Mouse (Mus musculus): ENCODE data around the gene Olfr1141. TPM values are rescaled to one million over a fixed set of nuclear protein-coding genes. Genes with fewer than 3 reads are reported as not detected.

Olfr1141 gene
- total and polyA plus RNA-seq, 3 experiments: not detected

DNA sequence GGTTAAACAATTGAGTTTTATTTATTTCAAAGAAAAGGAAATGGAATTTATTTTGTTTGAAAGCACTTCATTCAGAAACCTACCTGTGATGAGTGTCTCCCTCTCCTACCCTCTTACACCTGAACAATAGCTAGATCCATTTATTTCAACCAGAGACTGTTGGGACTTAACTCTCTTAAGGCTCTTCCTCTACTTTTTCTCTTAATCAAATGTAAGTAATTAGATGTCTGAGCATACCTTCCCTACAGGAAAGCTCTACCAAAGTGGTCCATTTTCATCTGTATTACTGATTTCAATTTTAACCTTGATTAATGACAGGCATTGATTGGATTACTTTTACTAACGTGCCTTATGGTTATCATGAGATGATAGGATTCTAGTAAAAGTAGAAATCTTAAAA, 13.9 kb downstream of the Olfr1141 start, which contains the start of gene Olfr1138:
Gene Olfr1138, minus strand, starts transcription at position 101 of the 400 bp plus-strand sequence.
- no peak within 1 kb of the TSS for H3K4me2 ChIP-seq (ENCODE audit: insufficient read depth, low read depth, poor library complexity, severe bottlenecking)
- dilution Hi-C loops (cut with MboI; ENCODE audit: extremely low pct_ligation_motif_present, extremely low pct_unique_long_range_greater_than_20kb, low sequenced_read_pairs): no loop called here
- no peaks in the 10 kb centered on the region for H3K27me3 ChIP-seq (replicated peaks)
- no peak for TF ChIP-seq CHD2 (IDR thresholded peaks at IDR 0.05; ENCODE audit: low read length)
- no peak for TF ChIP-seq USF1 (IDR thresholded peaks at IDR 0.05; ENCODE audit: low read depth, low read length)
- no peak for TF ChIP-seq UBTF (IDR thresholded peaks at IDR 0.05; ENCODE audit: low read depth, low read length)
- TF ChIP-seq NRF1 (IDR thresholded peaks at IDR 0.05; ENCODE audit: low read depth, low read length): no peak
- no peak for TF ChIP-seq JUND (conservative IDR thresholded peaks at IDR 0.05; ENCODE audit: low read depth, low read length)
- TF ChIP-seq CHD1 (IDR thresholded peaks at IDR 0.05; ENCODE audit: low read depth, low read length): no peak
- no peak for TF ChIP-seq USF2 (conservative IDR thresholded peaks at IDR 0.05; ENCODE audit: low read depth, low read length)
- TF ChIP-seq GABPA (IDR thresholded peaks at IDR 0.05; ENCODE audit: insufficient replicate concordance, low read depth, low read length): no peak
- TF ChIP-seq NELFE (IDR thresholded peaks at IDR 0.05; ENCODE audit: low read depth, low read length): no peak
- TF ChIP-seq ZMIZ1 (IDR thresholded peaks at IDR 0.05; ENCODE audit: low read depth, low read length): no peak
- TF ChIP-seq SIN3A (IDR thresholded peaks at IDR 0.05; ENCODE audit: low read length): no peak
- in situ Hi-C loops (cut with MboI; ENCODE audit: low pct_ligation_motif_present, low pct_unique_long_range_greater_than_20kb, low sequenced_read_pairs): no loop called here
- no peak for DNase-seq (ENCODE audit: extremely low read depth)
- H3K4me1 ChIP-seq (ENCODE audit: control insufficient read depth in 1 of 2, insufficient read depth in 2 of 2): no peaks in the 10 kb centered on the region
- H3K4me3 ChIP-seq (replicated peaks in 1 of 3; ENCODE audit: low read depth in 2 of 3, low read length in 2 of 3, poor library complexity in 1 of 3): no peak within 1 kb of the TSS
- H3K79me2 ChIP-seq (replicated peaks; ENCODE audit: control insufficient read depth, extremely low read depth, insufficient read depth, poor library complexity, severe bottlenecking): no peaks in the 10 kb centered on the region
- no peaks in the 10 kb centered on the region for H3K36me3 ChIP-seq (replicated peaks in 1 of 2; ENCODE audit: control insufficient read depth in 1 of 2, insufficient read depth in 1 of 2, low read length in 1 of 2)
- no peak within 1 kb of the TSS for H3K27ac ChIP-seq (ENCODE audit: insufficient read depth, low read depth)
- no peak within 1 kb of the TSS for H3K9ac ChIP-seq (ENCODE audit: insufficient read depth, low read depth)
- H3K9me3 ChIP-seq (replicated peaks; ENCODE audit: low read length): peaks cover 17% of the 10 kb centered on the region

DNA sequence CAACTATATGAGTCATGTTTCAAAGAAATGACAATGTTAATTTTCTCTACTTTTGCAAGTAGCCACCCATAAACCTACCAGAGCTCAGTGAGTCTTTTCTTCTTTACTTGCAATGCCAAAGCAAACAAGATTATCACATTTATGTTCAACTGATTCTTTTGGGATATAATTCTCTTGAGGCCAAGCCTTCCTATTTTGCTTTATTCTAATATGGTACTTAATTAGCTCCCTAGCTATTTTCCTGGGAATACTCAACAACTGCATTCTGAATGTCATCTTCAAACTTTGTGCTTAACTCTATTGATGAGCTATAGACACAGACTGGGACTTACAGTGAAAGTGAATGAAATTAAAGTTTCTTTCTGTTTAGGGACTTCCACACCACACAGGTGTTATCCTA, 40.7 kb downstream of the Olfr1141 start, which contains the start of gene Olfr1137:
Gene Olfr1137, minus strand, starts transcription at position 101 of the 400 bp plus-strand sequence.
- no peak for DNase-seq (ENCODE audit: extremely low read depth)
- Histone ChIP-seq H3K9ac (ENCODE audit: insufficient read depth, low read depth) (no peak within 1 kb of the TSS), H3K79me2 (replicated peaks; ENCODE audit: control insufficient read depth, extremely low read depth, insufficient read depth, poor library complexity, severe bottlenecking) (no peaks in the 10 kb centered on the region), H3K9me3 (replicated peaks; ENCODE audit: low read length) (peaks cover 18% of the 10 kb centered on the region), H3K27ac (ENCODE audit: insufficient read depth, low read depth) (no peak within 1 kb of the TSS), H3K4me3 (replicated peaks in 1 of 3; ENCODE audit: low read depth in 2 of 3, low read length in 2 of 3, poor library complexity in 1 of 3) (no peak within 1 kb of the TSS), H3K4me2 (ENCODE audit: insufficient read depth, low read depth, poor library complexity, severe bottlenecking) (no peak within 1 kb of the TSS), H3K27me3 (replicated peaks) (no peaks in the 10 kb centered on the region), H3K4me1 (ENCODE audit: control insufficient read depth in 1 of 2, insufficient read depth in 2 of 2) (no peaks in the 10 kb centered on the region), H3K36me3 (replicated peaks in 1 of 2; ENCODE audit: control insufficient read depth in 1 of 2, insufficient read depth in 1 of 2, low read length in 1 of 2) (no peaks in the 10 kb centered on the region)
- dilution Hi-C loops (cut with MboI; ENCODE audit: extremely low pct_ligation_motif_present, extremely low pct_unique_long_range_greater_than_20kb, low sequenced_read_pairs) (no loop called here), in situ Hi-C loops (cut with MboI; ENCODE audit: low pct_ligation_motif_present, low pct_unique_long_range_greater_than_20kb, low sequenced_read_pairs) (no loop called here)
- TF ChIP-seq SMC3 (IDR thresholded peaks at IDR 0.05; ENCODE audit: low read depth, low read length) (no peak), ZKSCAN1 (IDR thresholded peaks at IDR 0.05; ENCODE audit: borderline replicate concordance, low read depth, low read length) (no peak), RAD21 (IDR thresholded peaks at IDR 0.05; ENCODE audit: low read depth, low read length) (no peak), USF1 (IDR thresholded peaks at IDR 0.05; ENCODE audit: low read depth, low read length) (no peak), CTCF (conservative IDR thresholded peaks at IDR 0.05 in 1 of 2, IDR thresholded peaks at IDR 0.05 in 1 of 2; ENCODE audit: low read depth in 2 of 2, low read length in 2 of 2) (no peak), MAFK (IDR thresholded peaks at IDR 0.05; ENCODE audit: insufficient replicate concordance, low read length) (no peak), SIN3A (IDR thresholded peaks at IDR 0.05; ENCODE audit: low read length) (no peak), CHD1 (IDR thresholded peaks at IDR 0.05; ENCODE audit: low read depth, low read length) (no peak), POLR2A (IDR thresholded peaks at IDR 0.05; ENCODE audit: low read depth, low read length) (no peak), NRF1 (IDR thresholded peaks at IDR 0.05; ENCODE audit: low read depth, low read length) (no peak), ZC3H11A (IDR thresholded peaks at IDR 0.05; ENCODE audit: low read depth, low read length) (no peak), CHD2 (IDR thresholded peaks at IDR 0.05; ENCODE audit: low read length) (no peak)

Other genes with a start within 250 kb of the Olfr1141 start
Only the 20 nearest of the 28 such genes appear.
- gene Olfr1129, start 180.1 kb downstream of the Olfr1141 start, total RNA-seq (2012; rRNA removed): not detected in 2 replicates
- gene Olfr1129, start 180.1 kb downstream of the Olfr1141 start, total RNA-seq (2014; rRNA removed): not detected in 2 replicates
- gene Olfr1129, start 180.1 kb downstream of the Olfr1141 start, polyA plus RNA-seq (2012; ENCODE audit: insufficient read length, low read depth): 0.17 TPM in 1 of 2 replicates, not detected in the other
- gene Olfr1130, start 147.8 kb downstream of the Olfr1141 start, total RNA-seq (2012; rRNA removed): not detected in 2 replicates
- not detected in 2 replicates for gene Olfr1130, start 147.8 kb downstream of the Olfr1141 start, total RNA-seq (2014; rRNA removed)
- not detected in 2 replicates for gene Olfr1130, start 147.8 kb downstream of the Olfr1141 start, polyA plus RNA-seq (2012; ENCODE audit: insufficient read length, low read depth)
- gene Olfr1131, start 126.9 kb downstream of the Olfr1141 start, total RNA-seq (2012; rRNA removed): not detected in 2 replicates
- not detected in 2 replicates for gene Olfr1131, start 126.9 kb downstream of the Olfr1141 start, total RNA-seq (2014; rRNA removed)
- gene Olfr1131, start 126.9 kb downstream of the Olfr1141 start, polyA plus RNA-seq (2012; ENCODE audit: insufficient read length, low read depth): not detected in 2 replicates
- not detected in 2 replicates for gene Olfr1132, start 116.5 kb downstream of the Olfr1141 start, total RNA-seq (2012; rRNA removed)
- gene Olfr1132, start 116.5 kb downstream of the Olfr1141 start, total RNA-seq (2014; rRNA removed): not detected in 2 replicates
- not detected in 2 replicates for gene Olfr1132, start 116.5 kb downstream of the Olfr1141 start, polyA plus RNA-seq (2012; ENCODE audit: insufficient read length, low read depth)
- not detected in 2 replicates for gene Olfr1133, start 106.6 kb downstream of the Olfr1141 start, total RNA-seq (2012; rRNA removed)
- not detected in 2 replicates for gene Olfr1133, start 106.6 kb downstream of the Olfr1141 start, total RNA-seq (2014; rRNA removed)
- not detected in 2 replicates for gene Olfr1133, start 106.6 kb downstream of the Olfr1141 start, polyA plus RNA-seq (2012; ENCODE audit: insufficient read length, low read depth)
- not detected in 2 replicates for gene Olfr1134, start 95.5 kb downstream of the Olfr1141 start, total RNA-seq (2012; rRNA removed)
- not detected in 2 replicates for gene Olfr1134, start 95.5 kb downstream of the Olfr1141 start, total RNA-seq (2014; rRNA removed)
- gene Olfr1134, start 95.5 kb downstream of the Olfr1141 start, polyA plus RNA-seq (2012; ENCODE audit: insufficient read length, low read depth): not detected in 2 replicates
- not detected in 2 replicates for gene Olfr1135, start 80.3 kb downstream of the Olfr1141 start, total RNA-seq (2012; rRNA removed)
- gene Olfr1135, start 80.3 kb downstream of the Olfr1141 start, total RNA-seq (2014; rRNA removed): not detected in 2 replicates
- gene Olfr1135, start 80.3 kb downstream of the Olfr1141 start, polyA plus RNA-seq (2012; ENCODE audit: insufficient read length, low read depth): not detected in 2 replicates
- not detected in 2 replicates for gene Olfr1136, start 60.0 kb downstream of the Olfr1141 start, total RNA-seq (2012; rRNA removed)
- gene Olfr1136, start 60.0 kb downstream of the Olfr1141 start, total RNA-seq (2014; rRNA removed): not detected in 2 replicates
- gene Olfr1136, start 60.0 kb downstream of the Olfr1141 start, polyA plus RNA-seq (2012; ENCODE audit: insufficient read length, low read depth): not detected in 2 replicates
- gene Olfr1137, start 40.8 kb downstream of the Olfr1141 start, total RNA-seq (2012; rRNA removed): not detected in 2 replicates
- not detected in 2 replicates for gene Olfr1137, start 40.8 kb downstream of the Olfr1141 start, total RNA-seq (2014; rRNA removed)
- not detected in 2 replicates for gene Olfr1137, start 40.8 kb downstream of the Olfr1141 start, polyA plus RNA-seq (2012; ENCODE audit: insufficient read length, low read depth)
- gene Olfr1138, start 14.0 kb downstream of the Olfr1141 start, total RNA-seq (2012; rRNA removed): not detected in 2 replicates
- not detected in 2 replicates for gene Olfr1138, start 14.0 kb downstream of the Olfr1141 start, total RNA-seq (2014; rRNA removed)
- not detected in 2 replicates for gene Olfr1138, start 14.0 kb downstream of the Olfr1141 start, polyA plus RNA-seq (2012; ENCODE audit: insufficient read length, low read depth)
- not detected in 2 replicates for gene Olfr1140, start 10.2 kb downstream of the Olfr1141 start, total RNA-seq (2012; rRNA removed)
- not detected in 2 replicates for gene Olfr1140, start 10.2 kb downstream of the Olfr1141 start, total RNA-seq (2014; rRNA removed)
- not detected in 2 replicates for gene Olfr1140, start 10.2 kb downstream of the Olfr1141 start, polyA plus RNA-seq (2012; ENCODE audit: insufficient read length, low read depth)
- gene Olfr152, start 25.5 kb upstream of the Olfr1141 start, total RNA-seq (2012; rRNA removed): not detected in 2 replicates
- gene Olfr152, start 25.5 kb upstream of the Olfr1141 start, total RNA-seq (2014; rRNA removed): not detected in 2 replicates
- gene Olfr152, start 25.5 kb upstream of the Olfr1141 start, polyA plus RNA-seq (2012; ENCODE audit: insufficient read length, low read depth): not detected in 2 replicates
- gene Olfr1143, start 46.6 kb upstream of the Olfr1141 start, total RNA-seq (2012; rRNA removed): not detected in 2 replicates
- gene Olfr1143, start 46.6 kb upstream of the Olfr1141 start, total RNA-seq (2014; rRNA removed): not detected in 2 replicates
- not detected in 2 replicates for gene Olfr1143, start 46.6 kb upstream of the Olfr1141 start, polyA plus RNA-seq (2012; ENCODE audit: insufficient read length, low read depth)
- gene Olfr1145, start 55.8 kb upstream of the Olfr1141 start, total RNA-seq (2012; rRNA removed): not detected in 2 replicates
- not detected in 2 replicates for gene Olfr1145, start 55.8 kb upstream of the Olfr1141 start, total RNA-seq (2014; rRNA removed)
- gene Olfr1145, start 55.8 kb upstream of the Olfr1141 start, polyA plus RNA-seq (2012; ENCODE audit: insufficient read length, low read depth): not detected in 2 replicates
- gene Olfr1148, start 76.5 kb upstream of the Olfr1141 start, total RNA-seq (2012; rRNA removed): not detected in 2 replicates
- not detected in 2 replicates for gene Olfr1148, start 76.5 kb upstream of the Olfr1141 start, total RNA-seq (2014; rRNA removed)
- not detected in 2 replicates for gene Olfr1148, start 76.5 kb upstream of the Olfr1141 start, polyA plus RNA-seq (2012; ENCODE audit: insufficient read length, low read depth)
- gene Olfr1150-ps1, start 90.0 kb upstream of the Olfr1141 start, total RNA-seq (2012; rRNA removed): not detected in 2 replicates
- not detected in 2 replicates for gene Olfr1150-ps1, start 90.0 kb upstream of the Olfr1141 start, total RNA-seq (2014; rRNA removed)
- not detected in 2 replicates for gene Olfr1150-ps1, start 90.0 kb upstream of the Olfr1141 start, polyA plus RNA-seq (2012; ENCODE audit: insufficient read length, low read depth)
- gene Olfr1151, start 101.9 kb upstream of the Olfr1141 start, total RNA-seq (2012; rRNA removed): not detected in 2 replicates
- gene Olfr1151, start 101.9 kb upstream of the Olfr1141 start, total RNA-seq (2014; rRNA removed): not detected in 2 replicates
- gene Olfr1151, start 101.9 kb upstream of the Olfr1141 start, polyA plus RNA-seq (2012; ENCODE audit: insufficient read length, low read depth): not detected in 2 replicates
- gene Olfr1152, start 112.5 kb upstream of the Olfr1141 start, total RNA-seq (2012; rRNA removed): not detected in 2 replicates
- not detected in 2 replicates for gene Olfr1152, start 112.5 kb upstream of the Olfr1141 start, total RNA-seq (2014; rRNA removed)
- 0.04 and 0.05 TPM in 2 replicates for gene Olfr1152, start 112.5 kb upstream of the Olfr1141 start, polyA plus RNA-seq (2012; ENCODE audit: insufficient read length, low read depth)
- not detected in 2 replicates for gene Olfr1153, start 141.0 kb upstream of the Olfr1141 start, total RNA-seq (2012; rRNA removed)
- not detected in 2 replicates for gene Olfr1153, start 141.0 kb upstream of the Olfr1141 start, total RNA-seq (2014; rRNA removed)
- gene Olfr1153, start 141.0 kb upstream of the Olfr1141 start, polyA plus RNA-seq (2012; ENCODE audit: insufficient read length, low read depth): not detected in 2 replicates
- not detected in 2 replicates for gene Olfr1154, start 151.2 kb upstream of the Olfr1141 start, total RNA-seq (2012; rRNA removed)
- gene Olfr1154, start 151.2 kb upstream of the Olfr1141 start, total RNA-seq (2014; rRNA removed): not detected in 2 replicates
- not detected in 2 replicates for gene Olfr1154, start 151.2 kb upstream of the Olfr1141 start, polyA plus RNA-seq (2012; ENCODE audit: insufficient read length, low read depth)